Mouse (Mus musculus) brain, embryonic 18.5 days (tissue): Measurements from ENCODE around the gene Ap2m1.

Experiments
- DNase-seq: peaks from one replicate; pipeline ENCODE4 v3.0.0-alpha.2; 2012; ENCODE audit warnings: low read depth, low spot score

The Ap2m1 gene

GRCm38 (mm10) chr16:20591076-20591705 is 55.9 kb downstream of the Ap2m1 start:
- DNase-seq: no peak
